Mouse (Mus musculus) stomach, postnatal 0 days (tissue): ENCODE measurements around the gene Mfap3.

Experiments
- CTCF ChIP-seq: IDR thresholded peaks from 2 replicates; pipeline ENCODE4 v1.5.1; 2016; ENCODE audit warnings: antibody characterized with exemption, low read depth, mild to moderate bottlenecking, moderate library complexity
- EP300 ChIP-seq: optimal IDR thresholded peaks from 2 replicates; pipeline ENCODE3; 2016; ENCODE audit warnings: antibody characterized with exemption

GRCm38 (mm10) chr11:57498215-57498614, 20.2 kb upstream of the Mfap3 start:
- no peak for TF ChIP-seq EP300
- TF ChIP-seq CTCF = no peak
